Mouse (Mus musculus): ENCODE results near the gene Clec10a. TPM values are rescaled to one million over a fixed set of nuclear protein-coding genes. Genes with fewer than 3 reads are reported as not detected.

The Clec10a gene
- polyA plus RNA-seq, 1 experiment from 2014 or later: 0.38 TPM

DNA sequence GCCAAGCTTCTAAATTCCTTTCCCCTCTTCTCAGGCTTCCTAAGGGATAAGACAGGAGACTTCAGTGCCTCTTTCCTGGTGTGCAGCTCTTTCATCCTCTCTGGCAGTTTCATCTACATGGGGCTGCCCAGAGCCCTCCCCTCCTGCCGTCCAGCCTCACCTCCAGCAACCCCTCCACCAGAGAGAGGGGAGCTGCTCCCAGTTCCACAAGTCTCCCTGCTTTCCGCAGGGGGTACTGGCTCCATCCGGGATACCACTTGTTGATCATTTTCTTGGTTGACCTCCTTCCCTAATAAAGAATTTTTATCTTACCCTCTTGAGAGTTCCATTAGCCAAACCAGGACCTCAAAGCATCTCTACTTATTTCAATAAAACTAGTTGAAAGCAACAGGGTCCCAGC lies 60.1 kb downstream of the Clec10a start:
- H3K9me3 ChIP-seq (ENCODE audit: control insufficient read depth, low read length): no peaks in the 10 kb centered on the region
- 49% methylated on average over 3 of the region's 3 CpGs for WGBS
- DNase-seq (ENCODE audit: low spot score): no peak
- no peaks in the 10 kb centered on the region for H3K36me3 ChIP-seq (ENCODE audit: control insufficient read depth, insufficient read depth, low read length)
- no peak for ATAC-seq (ENCODE audit: insufficient read depth, low FRiP score, low TSS enrichment)
- H3K4me3 ChIP-seq (ENCODE audit: low read depth, low read length): no peak overlapping the region
- no peak overlapping the region for H3K27ac ChIP-seq (ENCODE audit: low read depth, low read length)
- peaks cover 48% of the 10 kb centered on the region for H3K27me3 ChIP-seq (ENCODE audit: control insufficient read depth, insufficient read depth, low read length)
- no peak overlapping the region for H3K9ac ChIP-seq (ENCODE audit: low read length)
- H3K4me1 ChIP-seq (ENCODE audit: control insufficient read depth, insufficient read depth, low read length): peaks cover 28% of the 10 kb centered on the region
- no peak overlapping the region for H3K4me2 ChIP-seq (ENCODE audit: low read depth)

DNA sequence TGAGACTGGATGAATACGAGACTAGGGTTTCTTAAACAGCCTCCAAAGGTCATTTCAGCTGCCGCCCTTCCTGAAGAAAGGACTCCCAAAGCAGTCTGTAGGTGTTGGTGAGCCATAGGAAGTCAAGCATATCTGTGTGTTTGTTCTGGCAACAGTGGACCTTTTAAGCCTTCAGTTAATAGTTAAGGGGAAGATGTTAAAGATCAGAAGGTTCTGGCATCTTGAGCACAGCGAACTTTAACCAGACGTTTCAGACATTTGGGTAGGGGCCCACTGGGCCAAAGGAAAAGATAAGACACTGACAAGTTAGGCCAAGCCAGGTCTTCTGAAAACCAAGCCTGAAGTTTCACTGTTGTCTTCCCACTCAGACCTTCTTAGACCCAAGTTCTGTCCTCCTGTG lies 62.0 kb downstream of the Clec10a start:
- ATAC-seq (ENCODE audit: insufficient read depth, low FRiP score, low TSS enrichment) (no peak), DNase-seq (ENCODE audit: low spot score) (no peak)
- whole genome bisulfite sequencing: 89% methylated on average over 4 of the region's 4 CpGs
- H3K4me1 ChIP-seq (ENCODE audit: control insufficient read depth, insufficient read depth, low read length): peaks cover 33% of the 10 kb centered on the region
- no peak overlapping the region for H3K27ac ChIP-seq (ENCODE audit: low read depth, low read length)
- no peak overlapping the region for H3K4me3 ChIP-seq (ENCODE audit: low read depth, low read length)
- H3K36me3 ChIP-seq (ENCODE audit: control insufficient read depth, insufficient read depth, low read length): no peaks in the 10 kb centered on the region
- peaks cover 39% of the 10 kb centered on the region for H3K27me3 ChIP-seq (ENCODE audit: control insufficient read depth, insufficient read depth, low read length)
- H3K4me2 ChIP-seq (ENCODE audit: low read depth): no peak overlapping the region
- no peaks in the 10 kb centered on the region for H3K9me3 ChIP-seq (ENCODE audit: control insufficient read depth, low read length)
- no peak overlapping the region for H3K9ac ChIP-seq (ENCODE audit: low read length)

DNA sequence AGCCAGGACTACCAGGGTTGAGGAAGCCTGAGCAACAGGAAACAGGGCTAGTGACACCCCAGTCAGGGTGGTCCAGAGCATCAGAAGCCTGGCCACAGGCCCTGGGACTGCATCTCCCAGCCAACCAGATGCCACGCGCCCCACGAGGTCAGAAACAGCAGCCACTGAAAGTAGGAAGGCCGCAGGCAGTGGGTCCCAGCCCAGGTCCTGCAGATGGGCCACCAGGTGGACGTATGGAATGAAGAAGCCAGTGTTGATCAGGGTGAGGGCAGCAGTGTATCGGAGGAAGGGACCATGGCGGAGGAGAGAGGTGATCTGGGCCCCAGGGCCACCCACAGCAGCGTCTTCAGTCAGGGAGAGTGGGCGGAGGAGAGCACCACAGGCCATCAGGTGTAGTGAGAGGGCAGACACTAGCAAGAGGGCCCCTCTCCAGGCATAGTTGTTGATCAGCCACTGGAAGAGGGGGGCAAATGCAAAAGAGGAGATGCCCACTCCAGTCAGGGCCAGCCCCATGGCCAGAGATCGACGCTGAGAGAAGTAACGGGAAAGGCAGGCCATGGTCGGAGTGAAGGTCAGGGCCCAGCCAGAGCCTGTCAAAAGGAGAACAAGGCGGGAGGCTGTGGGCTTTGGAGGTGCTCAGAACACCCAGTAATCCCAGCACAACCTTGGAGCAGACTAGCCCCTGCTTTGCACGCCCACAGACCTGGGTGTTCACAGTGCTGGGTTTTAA lies 62.9 kb downstream of the Clec10a start:
- peak overlapping the region; percentile 92 for H3K4me2 ChIP-seq (ENCODE audit: low read depth)
- 0 out of 2 replicates have a peak overlapping the region, but pooled peaks have one; percentile 10 for H3K4me3 ChIP-seq (ENCODE audit: low read depth, low read length)
- WGBS: 87% methylated on average over 15 of the region's 15 CpGs
- no peaks in the 10 kb centered on the region for H3K36me3 ChIP-seq (ENCODE audit: control insufficient read depth, insufficient read depth, low read length)
- H3K9ac ChIP-seq (ENCODE audit: low read length): no peak overlapping the region
- H3K9me3 ChIP-seq (ENCODE audit: control insufficient read depth, low read length): no peaks in the 10 kb centered on the region
- ATAC-seq (ENCODE audit: insufficient read depth, low FRiP score, low TSS enrichment) (no peak), DNase-seq (ENCODE audit: low spot score) (no peak)
- H3K4me1 ChIP-seq (ENCODE audit: control insufficient read depth, insufficient read depth, low read length): peaks cover 30% of the 10 kb centered on the region
- H3K27me3 ChIP-seq (ENCODE audit: control insufficient read depth, insufficient read depth, low read length): peaks cover 30% of the 10 kb centered on the region
- H3K27ac ChIP-seq (ENCODE audit: low read depth, low read length): no peak overlapping the region

DNA sequence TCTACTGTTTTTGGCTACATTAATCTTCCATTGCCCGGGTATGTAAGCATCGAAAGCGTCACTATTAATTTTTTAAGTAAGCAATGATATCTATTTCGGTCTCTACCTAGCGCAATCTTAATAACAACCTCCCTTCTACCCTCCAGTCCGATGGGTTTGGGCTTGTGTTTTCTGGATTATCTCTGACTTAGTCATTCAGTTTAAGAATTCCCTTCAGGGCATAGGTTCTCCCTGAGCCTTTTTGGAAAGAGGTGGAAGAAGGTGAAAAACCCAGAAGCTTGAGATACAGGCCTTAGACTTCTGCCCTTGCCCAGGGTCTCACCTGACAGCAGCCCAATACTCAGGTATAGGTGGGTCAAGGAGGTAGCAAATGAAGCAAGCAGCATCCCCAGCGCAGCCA lies 63.9 kb downstream of the Clec10a start:
- H3K4me2 ChIP-seq (ENCODE audit: low read depth): peak overlapping the region; percentile 92
- no peak for ATAC-seq (ENCODE audit: insufficient read depth, low FRiP score, low TSS enrichment)
- H3K36me3 ChIP-seq (ENCODE audit: control insufficient read depth, insufficient read depth, low read length): no peaks in the 10 kb centered on the region
- H3K27ac ChIP-seq (ENCODE audit: low read depth, low read length): no peak overlapping the region
- 56% methylated on average over 7 of the region's 7 CpGs for WGBS
- peak overlapping the region; percentile 86 for H3K9ac ChIP-seq (ENCODE audit: low read length)
- peaks cover 21% of the 10 kb centered on the region for H3K4me1 ChIP-seq (ENCODE audit: control insufficient read depth, insufficient read depth, low read length)
- no peak for DNase-seq (ENCODE audit: low spot score)
- H3K27me3 ChIP-seq (ENCODE audit: control insufficient read depth, insufficient read depth, low read length): peaks cover 22% of the 10 kb centered on the region
- no peaks in the 10 kb centered on the region for H3K9me3 ChIP-seq (ENCODE audit: control insufficient read depth, low read length)
- H3K4me3 ChIP-seq (ENCODE audit: low read depth, low read length): peak overlapping the region; percentile 50

DNA sequence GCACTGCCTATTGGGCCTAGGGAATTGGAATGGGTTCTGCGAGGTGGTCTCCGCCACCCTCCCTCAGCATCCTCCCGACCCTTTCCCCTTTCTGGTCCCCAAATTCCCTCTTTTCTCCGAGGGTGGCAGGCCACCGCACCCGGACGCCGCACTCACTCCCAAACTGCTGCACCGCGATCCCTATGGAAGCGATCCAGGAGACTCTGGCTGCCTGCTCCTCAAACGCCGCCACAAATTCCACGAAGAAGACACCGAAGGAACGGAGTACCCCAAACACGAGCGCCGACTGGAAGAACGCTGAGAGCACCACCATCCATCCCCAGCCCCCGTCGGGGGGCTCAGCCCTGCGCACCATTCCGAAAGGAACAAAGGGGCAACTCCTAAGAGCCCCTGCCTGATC lies 64.3 kb downstream of the Clec10a start:
- Histone ChIP-seq H3K4me3 (ENCODE audit: low read depth, low read length) (peak overlapping the region; percentile 50), H3K4me2 (ENCODE audit: low read depth) (peak overlapping the region; percentile 92), H3K9ac (ENCODE audit: low read length) (peak overlapping the region; percentile 86), H3K4me1 (ENCODE audit: control insufficient read depth, insufficient read depth, low read length) (peaks cover 17% of the 10 kb centered on the region), H3K36me3 (ENCODE audit: control insufficient read depth, insufficient read depth, low read length) (no peaks in the 10 kb centered on the region), H3K9me3 (ENCODE audit: control insufficient read depth, low read length) (no peaks in the 10 kb centered on the region), H3K27me3 (ENCODE audit: control insufficient read depth, insufficient read depth, low read length) (peaks cover 21% of the 10 kb centered on the region), H3K27ac (ENCODE audit: low read depth, low read length) (peak overlapping the region; percentile 72)
- no peak for DNase-seq (ENCODE audit: low spot score)
- under 1% methylated on average over 24 of the region's 24 CpGs for WGBS
- ATAC-seq (ENCODE audit: insufficient read depth, low FRiP score, low TSS enrichment): no peak; the same call in 1 of the 2 replicates

Other genes with a start within 250 kb of the Clec10a start
- 84.0 and 93.7 TPM in 2 replicates for gene Gps2, start 242.3 kb upstream of the Clec10a start, polyA plus RNA-seq (2014; fragmentation: Nextera tagmentation; extraction: Ambion mirVana)
- 1,905 and 1,926 TPM in 2 replicates for gene Eif5a, start 234.2 kb upstream of the Clec10a start, polyA plus RNA-seq (2014; fragmentation: Nextera tagmentation; extraction: Ambion mirVana)
- 3.4 and 4.2 TPM in 2 replicates for gene Ybx2, start 220.4 kb upstream of the Clec10a start, polyA plus RNA-seq (2014; fragmentation: Nextera tagmentation; extraction: Ambion mirVana)
- 11.4 and 11.8 TPM in 2 replicates for gene Slc2a4, start 208.0 kb upstream of the Clec10a start, polyA plus RNA-seq (2014; fragmentation: Nextera tagmentation; extraction: Ambion mirVana)
- 5.3 and 5.9 TPM in 2 replicates for gene Cldn7, start 191.4 kb upstream of the Clec10a start, polyA plus RNA-seq (2014; fragmentation: Nextera tagmentation; extraction: Ambion mirVana)
- gene Ctdnep1, start 175.0 kb upstream of the Clec10a start, polyA plus RNA-seq (2014; fragmentation: Nextera tagmentation; extraction: Ambion mirVana): 21.5 and 23.3 TPM in 2 replicates
- gene Elp5, start 173.7 kb upstream of the Clec10a start, polyA plus RNA-seq (2014; fragmentation: Nextera tagmentation; extraction: Ambion mirVana): 149 and 168 TPM in 2 replicates
- gene Gabarap, start 165.1 kb upstream of the Clec10a start, polyA plus RNA-seq (2014; fragmentation: Nextera tagmentation; extraction: Ambion mirVana): 530 and 552 TPM in 2 replicates
- gene Phf23, start 160.4 kb upstream of the Clec10a start, polyA plus RNA-seq (2014; fragmentation: Nextera tagmentation; extraction: Ambion mirVana): 54.4 and 57.6 TPM in 2 replicates
- gene Dvl2, start 155.6 kb upstream of the Clec10a start, polyA plus RNA-seq (2014; fragmentation: Nextera tagmentation; extraction: Ambion mirVana): 35.8 and 39.0 TPM in 2 replicates
- 49.3 and 54.1 TPM in 2 replicates for gene Acadvl, start 140.8 kb upstream of the Clec10a start, polyA plus RNA-seq (2014; fragmentation: Nextera tagmentation; extraction: Ambion mirVana)
- 14.6 and 15.0 TPM in 2 replicates for gene Dlg4, start 139.3 kb upstream of the Clec10a start, polyA plus RNA-seq (2014; fragmentation: Nextera tagmentation; extraction: Ambion mirVana)
- 0.41 TPM in 1 of 2 replicates, not detected in the other for gene Asgr1, start 102.1 kb upstream of the Clec10a start, polyA plus RNA-seq (2014; fragmentation: Nextera tagmentation; extraction: Ambion mirVana)
- 0.28 TPM in 1 of 2 replicates, not detected in the other for gene Asgr2, start 63.6 kb upstream of the Clec10a start, polyA plus RNA-seq (2014; fragmentation: Nextera tagmentation; extraction: Ambion mirVana)
- not detected in 2 replicates for gene Mgl2, start 25.9 kb upstream of the Clec10a start, polyA plus RNA-seq (2014; fragmentation: Nextera tagmentation; extraction: Ambion mirVana)
- 0.27 and 0.50 TPM in 2 replicates for gene Slc16a11, start 56.6 kb downstream of the Clec10a start, polyA plus RNA-seq (2014; fragmentation: Nextera tagmentation; extraction: Ambion mirVana)
- gene Slc16a13, start 64.9 kb downstream of the Clec10a start, polyA plus RNA-seq (2014; fragmentation: Nextera tagmentation; extraction: Ambion mirVana): 14.3 and 16.9 TPM in 2 replicates
- 6.2 and 7.4 TPM in 2 replicates for gene Bcl6b, start 73.6 kb downstream of the Clec10a start, polyA plus RNA-seq (2014; fragmentation: Nextera tagmentation; extraction: Ambion mirVana)
- 183 and 204 TPM in 2 replicates for gene 0610010K14Rik, start 81.7 kb downstream of the Clec10a start, polyA plus RNA-seq (2014; fragmentation: Nextera tagmentation; extraction: Ambion mirVana)
- 10.8 and 11.5 TPM in 2 replicates for gene Gm21988, start 83.6 kb downstream of the Clec10a start, polyA plus RNA-seq (2014; fragmentation: Nextera tagmentation; extraction: Ambion mirVana)
- gene Rnasek, start 83.6 kb downstream of the Clec10a start, polyA plus RNA-seq (2014; fragmentation: Nextera tagmentation; extraction: Ambion mirVana): 151 and 160 TPM in 2 replicates
- 4.0 and 4.7 TPM in 2 replicates for gene Alox12, start 99.2 kb downstream of the Clec10a start, polyA plus RNA-seq (2014; fragmentation: Nextera tagmentation; extraction: Ambion mirVana)
- not detected in 2 replicates for gene Alox12e, start 166.4 kb downstream of the Clec10a start, polyA plus RNA-seq (2014; fragmentation: Nextera tagmentation; extraction: Ambion mirVana)
- not detected in 2 replicates for gene Alox15, start 195.8 kb downstream of the Clec10a start, polyA plus RNA-seq (2014; fragmentation: Nextera tagmentation; extraction: Ambion mirVana)